Mouse (Mus musculus) thymus, adult 2 months (tissue): ENCODE measurements around the gene Copz2.

Source experiments
- CTCF ChIP-seq: fragments of 200-500 bp; IDR thresholded peaks from 2 replicates; pipeline ENCODE4 v1.5.1; 2012; ENCODE audit warnings: mild to moderate bottlenecking, control low read depth, low read length, moderate library complexity, borderline replicate concordance; ENCODE audit not compliant: control insufficient read depth, poor library complexity, insufficient read depth; ENCODE audit errors: extremely low read depth
- POLR2A ChIP-seq: fragments of 200-500 bp; IDR thresholded peaks from 2 replicates; pipeline ENCODE4 v1.6.1; 2012; ENCODE audit warnings: mild to moderate bottlenecking, low read length, control low read depth, moderate library complexity; ENCODE audit not compliant: control insufficient read depth, poor library complexity, insufficient read depth; ENCODE audit errors: extremely low read depth

GRCm38 (mm10) chr11:96805606-96806005, 44.1 kb upstream of the Copz2 start:
- TF ChIP-seq POLR2A (no peak), CTCF (no peak)
